ENCODE assay signal across 19 mouse cellular contexts in genomic region chr1:88206843-88207479, GRCm38 (mm10). TPM values are rescaled to one million over a fixed set of nuclear protein-coding genes. Genes with fewer than 3 reads are reported as not detected.
DNase-seq lines count a peak whose midpoint lies in the region; ATAC-seq and TF ChIP-seq lines count a peak whose summit lies in the region.
"Had no signal": no experiment of that assay in that cellular context is flagged by ENCODE, and none has a peak within 500 bp of the region (broad histone marks: within the 10 kb centered on the region; RNA-seq: fewer than 3 reads in every experiment).

No protein-coding gene starts in this region.

- peak overlapping the region; percentile 70 for H3K27ac ChIP-seq in heart, embryonic 11.5 days (ENCODE audit: low read depth, low read length)
- peak overlapping the region; percentile 95 for H3K27ac ChIP-seq in liver, embryonic 13.5 days
- H3K27ac ChIP-seq in stomach, postnatal 0 days (replicated peaks), result no peak overlapping the region
- no peak overlapping the region for H3K27ac ChIP-seq in layer of hippocampus, adult 2 months
- H3K27ac ChIP-seq: hindbrain, embryonic 12.5 days had no signal

- H3K4me3 ChIP-seq in heart, embryonic 11.5 days (ENCODE audit: low read depth, low read length), result no peak overlapping the region
- no peak overlapping the region for H3K4me3 ChIP-seq in liver, embryonic 13.5 days (replicated peaks)
- H3K4me3 ChIP-seq in stomach, postnatal 0 days (ENCODE audit: low read depth, low read length), result no peak overlapping the region
- H3K4me3 ChIP-seq in layer of hippocampus, adult 2 months, result no peak overlapping the region
- H3K4me3 ChIP-seq: hindbrain, embryonic 12.5 days had no signal

- H3K4me2 ChIP-seq in heart, embryonic 11.5 days, result no peak overlapping the region
- peak overlapping the region; percentile 51 for H3K4me2 ChIP-seq in liver, embryonic 13.5 days
- no peak overlapping the region for H3K4me2 ChIP-seq in stomach, postnatal 0 days (replicated peaks; ENCODE audit: low read depth)
- H3K4me2 ChIP-seq: hindbrain, embryonic 12.5 days had no signal

- TF ChIP-seq CTCF in stomach, postnatal 0 days (IDR thresholded peaks at IDR 0.05; ENCODE audit: low read depth), result no peak
- no peak for TF ChIP-seq CTCF in layer of hippocampus, adult 2 months (conservative IDR thresholded peaks at IDR 0.05)

- no peak for DNase-seq in heart, postnatal 25 days (ENCODE audit: low spot score)
- DNase-seq in liver, embryonic 13.5 days, result peak; percentile 76
- DNase-seq in stomach, postnatal 0 days (ENCODE audit: low spot score), result no peak
- no peak for DNase-seq in layer of hippocampus, adult 2 months (ENCODE audit: low spot score in 2 of 2)
- no peak for DNase-seq in frontal cortex, postnatal 10 days (ENCODE audit: low spot score in 2 of 2)
- no peak for DNase-seq in left cerebral cortex, adult 8-10 months (ENCODE audit: low spot score in 2 of 2)
- DNase-seq: adrenal gland, adult 2 months; cerebellum, postnatal 14 days; kidney, adult 18-20 months; kidney, postnatal 4 days; lung, postnatal 4 days; midbrain, embryonic 14.5 days had no signal

- peaks cover 8% of the 10 kb centered on the region for H3K9me3 ChIP-seq in heart, embryonic 11.5 days (replicated peaks; ENCODE audit: control insufficient read depth, low read length)
- H3K9me3 ChIP-seq in liver, embryonic 13.5 days (replicated peaks), result peaks cover 7% of the 10 kb centered on the region
- H3K9me3 ChIP-seq in stomach, postnatal 0 days (ENCODE audit: control insufficient read depth, low read length), result peaks cover 7% of the 10 kb centered on the region

- ATAC-seq in heart, embryonic 11.5 days (replicated peaks; ENCODE audit: insufficient number of reproducible peaks, low FRiP score, low TSS enrichment), result peak; percentile 74
- ATAC-seq in erythroblast, adult 5-6 weeks (replicated peaks; ENCODE audit: low FRiP score, poor library complexity, severe bottlenecking), result peak; percentile 83
- peak; percentile 90 for ATAC-seq in liver, embryonic 13.5 days (ENCODE audit: low read depth)
- ATAC-seq in stomach, postnatal 0 days (ENCODE audit: low FRiP score, low TSS enrichment), result 0 out of 2 replicates have a peak, but pooled peaks have one; percentile 32

- TF ChIP-seq EP300 in stomach, postnatal 0 days (optimal IDR thresholded peaks at IDR 0.05), result no peak

- WGBS in heart, embryonic 11.5 days (ENCODE audit: insufficient replicate concordance), result 41% methylated on average over 2 of the region's 2 CpGs
- 18% methylated on average over 2 of the region's 2 CpGs for WGBS in liver, embryonic 13.5 days (ENCODE audit: insufficient replicate concordance)
- WGBS in stomach, postnatal 0 days, result 69% methylated on average over 2 of the region's 2 CpGs

- H3K27me3 ChIP-seq in heart, embryonic 11.5 days (ENCODE audit: control insufficient read depth, insufficient read depth, low read length), result no peaks in the 10 kb centered on the region
- 0 out of 2 replicates have a peak, but pooled peaks cover 2% of the 10 kb centered on the region for H3K27me3 ChIP-seq in liver, embryonic 13.5 days
- H3K27me3 ChIP-seq in stomach, postnatal 0 days (ENCODE audit: control insufficient read depth, insufficient read depth, low read length), result no peaks in the 10 kb centered on the region
- H3K27me3 ChIP-seq: hindbrain, embryonic 12.5 days had no signal

- peaks cover 1% of the 10 kb centered on the region; the same call in 1 of the 2 replicates for H3K36me3 ChIP-seq in heart, embryonic 11.5 days (ENCODE audit: control insufficient read depth, insufficient read depth, low read length)
- 0 out of 2 replicates have a peak, but pooled peaks cover 3% of the 10 kb centered on the region for H3K36me3 ChIP-seq in liver, embryonic 13.5 days
- no peaks in the 10 kb centered on the region for H3K36me3 ChIP-seq in stomach, postnatal 0 days (ENCODE audit: control insufficient read depth, insufficient read depth, low read length)
- H3K36me3 ChIP-seq: hindbrain, embryonic 12.5 days had no signal

- intact Hi-C loops in heart, postnatal 25 days (cut with DNase I), result no loop called here

- H3K4me1 ChIP-seq in heart, embryonic 11.5 days (ENCODE audit: control insufficient read depth, insufficient read depth, low read length), result no peaks in the 10 kb centered on the region
- H3K4me1 ChIP-seq in liver, embryonic 13.5 days (replicated peaks), result peaks cover 47% of the 10 kb centered on the region
- H3K4me1 ChIP-seq in stomach, postnatal 0 days (replicated peaks; ENCODE audit: control insufficient read depth, insufficient read depth), result no peaks in the 10 kb centered on the region

- no peak overlapping the region for H3K9ac ChIP-seq in heart, embryonic 11.5 days (ENCODE audit: low read depth, low read length)
- peak overlapping the region; percentile 57; the same call in 1 of the 2 replicates for H3K9ac ChIP-seq in liver, embryonic 13.5 days
- no peak overlapping the region for H3K9ac ChIP-seq in stomach, postnatal 0 days (ENCODE audit: low read length)
- H3K9ac ChIP-seq: hindbrain, embryonic 12.5 days had no signal

RNA-seq across cellular contexts. Expression of gene Dnajb3, which starts 1.4 kb away (rescaled TPM):
- 9.6 and 10.4 TPM in 2 replicates for polyA plus RNA-seq in heart, embryonic 11.5 days (2014; fragmentation: Nextera tagmentation; extraction: Ambion mirVana)
- under 1 TPM; 0.42 TPM for total RNA-seq in heart, postnatal 25 days (2021)
- total RNA-seq in erythroblast, adult 5-6 weeks (2015; ENCODE audit: low replicate concordance), result 5.6 and 20.9 TPM in 2 replicates
- total RNA-seq in erythroblast, adult 5-6 weeks (2017; ENCODE audit: low replicate concordance), result 5.4 and 9.1 TPM in 2 replicates
- 11.3 and 11.4 TPM in 2 replicates for polyA plus RNA-seq in liver, embryonic 13.5 days (2015; fragmentation: Nextera tagmentation; extraction: Ambion mirVana)
- polyA plus RNA-seq in stomach, postnatal 0 days (2015; fragmentation: Nextera tagmentation; extraction: Ambion mirVana), result 7.2 and 8.2 TPM in 2 replicates
- 1 to 10 TPM; 2.9 to 3.8 TPM for total RNA-seq in layer of hippocampus, adult 2 months (2021)
- total RNA-seq in left cerebral cortex, adult 8-10 months (2022), result 1 to 10 TPM; 1.2 to 3.1 (median 2.2) TPM
- total RNA-seq: gastrocnemius, adult 18-20 months had no signal

RNA-seq across cellular contexts. Expression of gene Ugt1a1, which starts 4.8 kb away (rescaled TPM):
- polyA plus RNA-seq in heart, embryonic 11.5 days (2014; fragmentation: Nextera tagmentation; extraction: Ambion mirVana), result not detected in 2 replicates
- total RNA-seq in heart, postnatal 25 days (2021), result not detected
- total RNA-seq in erythroblast, adult 5-6 weeks (2015; ENCODE audit: low replicate concordance), result not detected in 2 replicates
- 0.70 and 1.0 TPM in 2 replicates for total RNA-seq in erythroblast, adult 5-6 weeks (2017; ENCODE audit: low replicate concordance)
- 0.08 TPM in 1 of 2 replicates, not detected in the other for polyA plus RNA-seq in liver, embryonic 13.5 days (2015; fragmentation: Nextera tagmentation; extraction: Ambion mirVana)
- 23.6 and 24.8 TPM in 2 replicates for polyA plus RNA-seq in stomach, postnatal 0 days (2015; fragmentation: Nextera tagmentation; extraction: Ambion mirVana)
- not detected for total RNA-seq in layer of hippocampus, adult 2 months (2021)
- under 1 TPM in 1 of 4 experiments, not detected in 3; 0.26 TPM for total RNA-seq in left cerebral cortex, adult 8-10 months (2022)
- polyA plus RNA-seq: embryonic facial prominence, embryonic 11.5 days; forebrain, embryonic 11.5 days; heart, embryonic 14.5 days; hindbrain, embryonic 12.5 days; midbrain, embryonic 14.5 days had no signal

RNA-seq across cellular contexts. Expression of gene Ugt1a2, which starts 6.6 kb away (rescaled TPM):
- polyA plus RNA-seq in heart, embryonic 11.5 days (2014; fragmentation: Nextera tagmentation; extraction: Ambion mirVana), result not detected in 2 replicates
- total RNA-seq in heart, postnatal 25 days (2021), result not detected
- not detected in 2 replicates for total RNA-seq in erythroblast, adult 5-6 weeks (2015; ENCODE audit: low replicate concordance)
- not detected in 2 replicates for total RNA-seq in erythroblast, adult 5-6 weeks (2017; ENCODE audit: low replicate concordance)
- not detected in 2 replicates for polyA plus RNA-seq in liver, embryonic 13.5 days (2015; fragmentation: Nextera tagmentation; extraction: Ambion mirVana)
- 0.12 TPM in 1 of 2 replicates, not detected in the other for polyA plus RNA-seq in stomach, postnatal 0 days (2015; fragmentation: Nextera tagmentation; extraction: Ambion mirVana)
- not detected for total RNA-seq in layer of hippocampus, adult 2 months (2021)
- total RNA-seq in left cerebral cortex, adult 8-10 months (2022), result not detected
- polyA plus RNA-seq: adrenal gland, adult 2 months; embryonic facial prominence, embryonic 11.5 days; forebrain, embryonic 11.5 days; heart, embryonic 14.5 days; midbrain, embryonic 14.5 days had no signal

RNA-seq across cellular contexts. Expression of gene Mroh2a, which starts 19.8 kb away (rescaled TPM):
- 0.63 and 1.1 TPM in 2 replicates for polyA plus RNA-seq in heart, embryonic 11.5 days (2014; fragmentation: Nextera tagmentation; extraction: Ambion mirVana)
- under 1 TPM; 0.28 to 0.42 TPM for total RNA-seq in heart, postnatal 25 days (2021)
- 1.7 TPM in 1 of 2 replicates, not detected in the other for total RNA-seq in erythroblast, adult 5-6 weeks (2015; ENCODE audit: low replicate concordance)
- total RNA-seq in erythroblast, adult 5-6 weeks (2017; ENCODE audit: low replicate concordance), result 0.17 and 0.70 TPM in 2 replicates
- polyA plus RNA-seq in liver, embryonic 13.5 days (2015; fragmentation: Nextera tagmentation; extraction: Ambion mirVana), result 0.41 TPM in 2 replicates
- 0.54 and 0.84 TPM in 2 replicates for polyA plus RNA-seq in stomach, postnatal 0 days (2015; fragmentation: Nextera tagmentation; extraction: Ambion mirVana)
- total RNA-seq in layer of hippocampus, adult 2 months (2021), result under 1 TPM in 1 of 2 experiments, not detected in 1; 0.38 TPM
- under 1 TPM in 3 of 4 experiments, not detected in 1; 0.07 to 0.40 (median 0.18) TPM for total RNA-seq in left cerebral cortex, adult 8-10 months (2022)
- total RNA-seq: gastrocnemius, adult 18-20 months had no signal

RNA-seq across cellular contexts. Expression of gene Ugt1a5, which starts 41.1 kb away (rescaled TPM):
- polyA plus RNA-seq in heart, embryonic 11.5 days (2014; fragmentation: Nextera tagmentation; extraction: Ambion mirVana), result not detected in 2 replicates
- total RNA-seq in heart, postnatal 25 days (2021), result under 1 TPM in 1 of 2 experiments, not detected in 1; 0.64 TPM
- not detected in 2 replicates for total RNA-seq in erythroblast, adult 5-6 weeks (2015; ENCODE audit: low replicate concordance)
- not detected in 2 replicates for total RNA-seq in erythroblast, adult 5-6 weeks (2017; ENCODE audit: low replicate concordance)
- not detected in 2 replicates for polyA plus RNA-seq in liver, embryonic 13.5 days (2015; fragmentation: Nextera tagmentation; extraction: Ambion mirVana)
- polyA plus RNA-seq in stomach, postnatal 0 days (2015; fragmentation: Nextera tagmentation; extraction: Ambion mirVana), result not detected in 2 replicates
- total RNA-seq in layer of hippocampus, adult 2 months (2021), result under 1 TPM in 1 of 2 experiments, not detected in 1; 0.44 TPM
- under 1 TPM in 1 of 4 experiments, not detected in 3; 0.17 TPM for total RNA-seq in left cerebral cortex, adult 8-10 months (2022)
- polyA plus RNA-seq: embryonic facial prominence, embryonic 11.5 days; forebrain, embryonic 11.5 days; heart, embryonic 14.5 days; hindbrain, embryonic 12.5 days; midbrain, embryonic 14.5 days had no signal

Comparison
In these comparisons a context has a peak if more than half of its experiments do, and no peak if none do; other contexts are left out.
1. ATAC-seq: peak in every context shown above with its lines; median percentile 90 in liver, embryonic 13.5 days; 83 in erythroblast, adult 5-6 weeks; 74 in heart, embryonic 11.5 days; 32 in stomach, postnatal 0 days.
2. H3K27ac ChIP-seq: peak in heart, embryonic 11.5 days (single experiment) and liver, embryonic 13.5 days (single experiment); none in stomach, postnatal 0 days (single experiment) and layer of hippocampus, adult 2 months (single experiment).